Mouse (Mus musculus): Measurements from ENCODE around the gene Slc11a1. TPM values are rescaled to one million over a fixed set of nuclear protein-coding genes. Genes with fewer than 3 reads are reported as not detected.

Gene Slc11a1
- total and polyA plus RNA-seq, 3 experiments, result 0.60 TPM; not detected in 2

DNA sequence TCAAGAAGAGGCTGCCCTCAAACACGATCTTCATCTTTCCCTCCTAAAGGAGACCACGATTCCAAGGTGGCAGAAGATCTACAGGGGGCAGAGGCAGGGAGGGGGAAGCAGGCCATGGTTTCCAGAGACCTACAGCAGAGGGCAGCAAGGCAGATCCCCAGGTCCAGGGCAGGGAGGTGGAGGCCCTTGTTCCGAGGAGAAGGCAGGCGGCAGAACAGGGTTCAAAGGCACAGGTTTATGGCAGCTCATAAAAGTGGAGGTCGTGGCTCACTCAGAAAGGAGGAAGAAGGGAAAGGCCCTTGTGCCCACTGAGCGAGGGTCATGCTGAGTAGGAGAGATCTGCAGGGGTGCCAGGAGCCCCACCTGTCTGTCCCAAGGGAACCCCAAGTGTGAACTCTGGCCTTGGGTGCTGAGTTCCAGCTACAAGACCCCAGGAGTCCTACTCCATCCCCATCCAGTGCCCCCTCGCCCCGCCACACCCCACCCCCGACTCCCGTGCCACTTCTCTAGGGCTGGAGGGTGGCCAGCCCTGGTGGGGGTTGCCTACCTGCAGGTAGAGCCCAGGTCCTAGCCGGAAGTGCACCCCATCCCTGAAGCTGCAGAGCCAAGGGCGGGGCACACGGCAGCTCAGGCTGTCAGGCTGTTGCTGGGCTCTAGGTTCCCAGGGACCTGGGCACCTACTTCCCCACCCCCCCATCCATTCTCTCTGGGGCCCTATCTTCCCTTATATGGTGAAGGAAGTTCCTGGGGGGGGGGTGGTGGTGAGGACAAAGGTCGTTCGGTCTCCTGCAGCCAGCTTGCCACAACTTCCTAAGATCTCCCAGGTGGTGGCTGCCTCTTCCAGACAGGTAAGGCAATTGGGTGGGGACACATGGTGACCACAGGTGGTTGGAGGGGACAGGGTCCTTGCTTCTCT is 33.9 kb downstream of the Slc11a1 start, which contains the start of gene Vil1:
Gene Vil1, plus strand, starts transcription at position 788 of the 916 bp plus-strand sequence.
- ATAC-seq (ENCODE audit: extremely low read depth, insufficient number of reproducible peaks, low FRiP score, poor library complexity, severe bottlenecking) (no peak), DNase-seq (ENCODE audit: low spot score) (no peak)
- H3K4me3 ChIP-seq (ENCODE audit: low read depth, low read length), result peak within 1 kb of the TSS; percentile 3; the same call in 1 of the 2 replicates
- H3K9me3 ChIP-seq (replicated peaks), result no peaks in the 10 kb centered on the region
- TF ChIP-seq CTCF (IDR thresholded peaks at IDR 0.05; ENCODE audit: low read depth, low read length) (no peak), POLR2AphosphoS5 (IDR thresholded peaks at IDR 0.05; ENCODE audit: insufficient replicate concordance, low read depth, low read length) (no peak), TAL1 (conservative IDR thresholded peaks at IDR 0.05; ENCODE audit: low read depth, low read length) (no peak), GATA1 (IDR thresholded peaks at IDR 0.05; ENCODE audit: borderline replicate concordance, low read length) (no peak), GATA2 (IDR thresholded peaks at IDR 0.05; ENCODE audit: borderline replicate concordance, low read depth, low read length) (no peak)
- no peaks in the 10 kb centered on the region for H3K36me3 ChIP-seq (replicated peaks)
- H3K27me3 ChIP-seq (ENCODE audit: insufficient read depth, low read length), result peaks cover 25% of the 10 kb centered on the region
- H3K4me1 ChIP-seq (ENCODE audit: insufficient read depth, low read depth, low read length), result peaks cover 35% of the 10 kb centered on the region

DNA sequence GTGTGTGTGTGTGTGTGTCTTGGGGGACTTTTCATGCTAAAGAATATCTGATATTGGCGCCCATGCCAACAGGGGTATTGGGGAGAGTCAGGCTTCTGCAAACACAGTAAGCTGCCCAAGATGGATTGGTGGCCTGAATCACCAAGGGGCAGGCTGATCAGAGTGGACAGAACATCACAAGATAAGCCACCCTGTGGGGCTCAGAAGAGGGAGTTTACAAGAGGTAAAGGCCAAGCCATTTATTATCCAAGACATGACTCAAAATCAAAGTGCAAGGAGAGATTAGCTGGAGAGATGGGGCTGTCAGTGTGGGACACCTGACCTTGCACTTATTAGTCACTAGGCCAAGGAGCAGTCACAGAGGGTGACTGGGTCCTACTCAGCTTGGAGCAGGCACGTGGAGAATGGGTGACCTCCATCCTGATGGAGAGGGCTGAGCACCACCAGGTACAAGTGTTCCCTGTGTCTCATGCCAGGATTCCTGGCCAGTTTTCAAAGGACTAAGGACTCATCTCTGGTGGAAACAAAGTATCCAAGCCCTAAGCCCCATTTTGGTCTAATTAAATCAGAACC is 36.8 kb downstream of the Slc11a1 start:
- ATAC-seq (ENCODE audit: extremely low read depth, insufficient number of reproducible peaks, low FRiP score, poor library complexity, severe bottlenecking), result no peak
- Histone ChIP-seq H3K9me3 (replicated peaks) (no peaks in the 10 kb centered on the region), H3K36me3 (replicated peaks) (no peaks in the 10 kb centered on the region), H3K27me3 (ENCODE audit: insufficient read depth, low read length) (peaks cover 28% of the 10 kb centered on the region), H3K4me1 (ENCODE audit: insufficient read depth, low read depth, low read length) (peaks cover 39% of the 10 kb centered on the region), H3K4me3 (ENCODE audit: low read depth, low read length) (no peak overlapping the region)
- no peak for TF ChIP-seq GATA1 (IDR thresholded peaks at IDR 0.05; ENCODE audit: borderline replicate concordance, low read length)
- TF ChIP-seq CTCF (IDR thresholded peaks at IDR 0.05; ENCODE audit: low read depth, low read length), result no peak
- no peak for TF ChIP-seq GATA2 (IDR thresholded peaks at IDR 0.05; ENCODE audit: borderline replicate concordance, low read depth, low read length)
- TF ChIP-seq TAL1 (conservative IDR thresholded peaks at IDR 0.05; ENCODE audit: low read depth, low read length), result no peak
- TF ChIP-seq POLR2AphosphoS5 (IDR thresholded peaks at IDR 0.05; ENCODE audit: insufficient replicate concordance, low read depth, low read length), result no peak
- no peak for DNase-seq (ENCODE audit: low spot score)

GRCm38 (mm10) chr1:74412711-74413110 is 37.7 kb downstream of the Slc11a1 start:
- no peak for DNase-seq (ENCODE audit: low spot score)
- no peak overlapping the region for H3K4me3 ChIP-seq (ENCODE audit: low read depth, low read length)
- no peak for TF ChIP-seq GATA1 (IDR thresholded peaks at IDR 0.05; ENCODE audit: borderline replicate concordance, low read length)
- no peak for TF ChIP-seq POLR2AphosphoS5 (IDR thresholded peaks at IDR 0.05; ENCODE audit: insufficient replicate concordance, low read depth, low read length)
- no peak for TF ChIP-seq GATA2 (IDR thresholded peaks at IDR 0.05; ENCODE audit: borderline replicate concordance, low read depth, low read length)
- TF ChIP-seq TAL1 (conservative IDR thresholded peaks at IDR 0.05; ENCODE audit: low read depth, low read length), result no peak
- no peak for TF ChIP-seq CTCF (IDR thresholded peaks at IDR 0.05; ENCODE audit: low read depth, low read length)
- peaks cover 36% of the 10 kb centered on the region for H3K4me1 ChIP-seq (ENCODE audit: insufficient read depth, low read depth, low read length)
- H3K9me3 ChIP-seq (replicated peaks), result no peaks in the 10 kb centered on the region
- H3K36me3 ChIP-seq (replicated peaks), result no peaks in the 10 kb centered on the region
- peaks cover 28% of the 10 kb centered on the region for H3K27me3 ChIP-seq (ENCODE audit: insufficient read depth, low read length)
- ATAC-seq (ENCODE audit: extremely low read depth, insufficient number of reproducible peaks, low FRiP score, poor library complexity, severe bottlenecking), result no peak

DNA sequence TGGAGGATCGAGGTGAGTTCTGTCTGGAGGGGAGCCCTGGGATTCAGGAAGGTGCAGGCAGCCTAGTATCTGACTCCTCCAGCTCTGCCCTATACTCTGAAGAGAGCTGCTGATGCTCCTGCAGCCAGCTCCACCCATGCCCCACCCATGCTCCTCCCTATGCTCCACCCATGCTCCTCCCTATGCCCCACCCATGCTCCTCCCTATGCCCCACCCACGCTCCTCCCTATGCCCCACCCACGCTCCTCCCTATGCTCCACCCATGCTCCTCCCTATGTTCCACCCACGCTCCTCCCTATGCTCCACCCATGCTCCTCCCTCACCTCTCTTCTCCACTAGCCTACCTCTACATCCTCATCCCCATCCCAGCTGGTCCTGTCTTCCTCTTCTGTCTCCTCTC is 40.1 kb downstream of the Slc11a1 start:
- DNase-seq (ENCODE audit: low spot score) (no peak), ATAC-seq (ENCODE audit: extremely low read depth, insufficient number of reproducible peaks, low FRiP score, poor library complexity, severe bottlenecking) (peak; percentile 54)
- peaks cover 38% of the 10 kb centered on the region for H3K27me3 ChIP-seq (ENCODE audit: insufficient read depth, low read length)
- H3K4me3 ChIP-seq (ENCODE audit: low read depth, low read length), result no peak overlapping the region
- no peaks in the 10 kb centered on the region for H3K36me3 ChIP-seq (replicated peaks)
- H3K4me1 ChIP-seq (ENCODE audit: insufficient read depth, low read depth, low read length), result peaks cover 26% of the 10 kb centered on the region
- no peaks in the 10 kb centered on the region for H3K9me3 ChIP-seq (replicated peaks)
- TF ChIP-seq TAL1 (conservative IDR thresholded peaks at IDR 0.05; ENCODE audit: low read depth, low read length) (no peak), CTCF (IDR thresholded peaks at IDR 0.05; ENCODE audit: low read depth, low read length) (no peak), GATA1 (IDR thresholded peaks at IDR 0.05; ENCODE audit: borderline replicate concordance, low read length) (no peak), POLR2AphosphoS5 (IDR thresholded peaks at IDR 0.05; ENCODE audit: insufficient replicate concordance, low read depth, low read length) (no peak), GATA2 (IDR thresholded peaks at IDR 0.05; ENCODE audit: borderline replicate concordance, low read depth, low read length) (no peak)

- no peaks in the 10 kb centered on the region for H3K36me3 ChIP-seq (replicated peaks)
- H3K4me3 ChIP-seq (ENCODE audit: low read depth, low read length), result no peak overlapping the region
- no peaks in the 10 kb centered on the region for H3K9me3 ChIP-seq (replicated peaks)
- TF ChIP-seq POLR2AphosphoS5 (IDR thresholded peaks at IDR 0.05; ENCODE audit: insufficient replicate concordance, low read depth, low read length) (no peak), CTCF (IDR thresholded peaks at IDR 0.05; ENCODE audit: low read depth, low read length) (no peak), TAL1 (conservative IDR thresholded peaks at IDR 0.05; ENCODE audit: low read depth, low read length) (no peak), GATA2 (IDR thresholded peaks at IDR 0.05; ENCODE audit: borderline replicate concordance, low read depth, low read length) (no peak), GATA1 (IDR thresholded peaks at IDR 0.05; ENCODE audit: borderline replicate concordance, low read length) (no peak)
- no peak for DNase-seq (ENCODE audit: low spot score)
- ATAC-seq (ENCODE audit: extremely low read depth, insufficient number of reproducible peaks, low FRiP score, poor library complexity, severe bottlenecking), result no peak
- H3K4me1 ChIP-seq (ENCODE audit: insufficient read depth, low read depth, low read length), result peaks cover 33% of the 10 kb centered on the region
- H3K27me3 ChIP-seq (ENCODE audit: insufficient read depth, low read length), result peaks cover 50% of the 10 kb centered on the region
These were observed 43.9 kb downstream of the Slc11a1 start for GRCm38 (mm10) chr1:74418747-74419439.

Measured in G1E (cell line).